Mouse (Mus musculus) frontal cortex, postnatal 14 days (tissue): Measurements from ENCODE around the gene Zfp52.

Experiments
- DNase-seq, 2 experiments: peaks; one replicate each; pipeline ENCODE4 v3.0.0; 2022; ENCODE audit warnings: low spot score in 2 of 2

The Zfp52 gene

GRCm38 (mm10) chr17:21535096-21536001 lies at the start of gene Zfp52:
Gene Zfp52 (plus strand): TSS chr17:21535539.
- DNase-seq = peak in 1 of 2 experiments; percentile 56

- peak; percentile 66 to 76 for DNase-seq
Measured at GRCm38 (mm10) chr17:21488760-21489499, 46.4 kb upstream of the Zfp52 start, which contains the start of gene Zfp53. Gene Zfp53 (plus strand): TSS chr17:21488998.

GRCm38 (mm10) chr17:21489500-21490001 lies 45.8 kb upstream of the Zfp52 start:
- DNase-seq = no peak

- no peak for DNase-seq
Measured at GRCm38 (mm10) chr17:21501365-21501764, 34.0 kb upstream of the Zfp52 start.

- no peak for DNase-seq
Measured at GRCm38 (mm10) chr17:21504524-21504923, 30.8 kb upstream of the Zfp52 start.

- DNase-seq = no peak
Measured at GRCm38 (mm10) chr17:21506258-21506657, 29.1 kb upstream of the Zfp52 start.

- no peak for DNase-seq
Measured at GRCm38 (mm10) chr17:21509756-21510155, 25.6 kb upstream of the Zfp52 start.

GRCm38 (mm10) chr17:21515403-21516105 lies 19.8 kb upstream of the Zfp52 start:
- DNase-seq = peak in 1 of 2 experiments; percentile 67

- peak in 1 of 2 experiments; percentile 35 for DNase-seq
Measured at GRCm38 (mm10) chr17:21516201-21517129, 18.9 kb upstream of the Zfp52 start.

GRCm38 (mm10) chr17:21517130-21517671 lies 18.1 kb upstream of the Zfp52 start:
- DNase-seq = no peak

GRCm38 (mm10) chr17:21526270-21526669 lies 9.1 kb upstream of the Zfp52 start:
- no peak for DNase-seq

GRCm38 (mm10) chr17:21530645-21531330 lies 4.6 kb upstream of the Zfp52 start:
- DNase-seq = no peak

- peak in 1 of 2 experiments; percentile 17 for DNase-seq
Measured at GRCm38 (mm10) chr17:21531621-21532020, 3.7 kb upstream of the Zfp52 start.

GRCm38 (mm10) chr17:21532101-21532951 lies 3.0 kb upstream of the Zfp52 start:
- peak; percentile 53 to 63 for DNase-seq

GRCm38 (mm10) chr17:21533961-21534360 lies 1.4 kb upstream of the Zfp52 start:
- no peak for DNase-seq

GRCm38 (mm10) chr17:21534460-21535095 lies 761 bp upstream of the Zfp52 start:
- no peak for DNase-seq

- DNase-seq = no peak
Measured at GRCm38 (mm10) chr17:21536096-21536495, 757 bp downstream of the Zfp52 start.

GRCm38 (mm10) chr17:21536676-21537075 lies 1.3 kb downstream of the Zfp52 start:
- no peak for DNase-seq
